ENCODE assay signal across 7 mouse cellular contexts in genomic region chr2:59159961-59160604, GRCm38 (mm10). TPM values are rescaled to one million over a fixed set of nuclear protein-coding genes. Genes with fewer than 3 reads are reported as not detected.
DNase-seq lines count a peak whose midpoint lies in the region; ATAC-seq and TF ChIP-seq lines count a peak whose summit lies in the region.

No protein-coding gene starts in this region.

- H3K4me2 ChIP-seq in lung, embryonic 14.5 days, result peak overlapping the region; percentile 76
- peak overlapping the region; percentile 81 for H3K4me2 ChIP-seq in heart, embryonic 13.5 days
- peak overlapping the region; percentile 77 for H3K4me2 ChIP-seq in neural tube, embryonic 12.5 days (replicated peaks)

- H3K36me3 ChIP-seq in lung, embryonic 14.5 days (ENCODE audit: insufficient read depth), result no peaks in the 10 kb centered on the region
- H3K36me3 ChIP-seq in heart, embryonic 13.5 days, result no peaks in the 10 kb centered on the region
- H3K36me3 ChIP-seq in neural tube, embryonic 12.5 days, result no peaks in the 10 kb centered on the region

- H3K4me3 ChIP-seq in lung, embryonic 14.5 days (ENCODE audit: low read depth, low read length), result peak overlapping the region; percentile 92
- H3K4me3 ChIP-seq in heart, embryonic 13.5 days, result peak overlapping the region; percentile 96
- H3K4me3 ChIP-seq in neural tube, embryonic 12.5 days, result peak overlapping the region; percentile 86

- ATAC-seq in lung, embryonic 14.5 days (ENCODE audit: insufficient read depth), result peak; percentile 9
- 0 out of 2 replicates have a peak, but pooled peaks have one; percentile 27 for ATAC-seq in heart, embryonic 13.5 days (ENCODE audit: extremely low read depth, insufficient number of reproducible peaks, low FRiP score, low TSS enrichment)
- peak; percentile 27 for ATAC-seq in neural tube, embryonic 12.5 days (ENCODE audit: low FRiP score, low read depth)

- peak; percentile 55 for DNase-seq in lung, embryonic 14.5 days
- no peak for DNase-seq in lung, adult 18-20 months
- peak; percentile 71 for DNase-seq in cerebellum, adult 9-11 months
- DNase-seq in kidney, postnatal 25 days, result peak; percentile 74 to 85
- no peak for DNase-seq in T-cell, adult 2 months (ENCODE audit: low spot score)

- H3K9me3 ChIP-seq in lung, embryonic 14.5 days (ENCODE audit: low read depth, low read length), result no peaks in the 10 kb centered on the region
- no peaks in the 10 kb centered on the region for H3K9me3 ChIP-seq in heart, embryonic 13.5 days
- H3K9me3 ChIP-seq in neural tube, embryonic 12.5 days, result no peaks in the 10 kb centered on the region

- no peaks in the 10 kb centered on the region for H3K27me3 ChIP-seq in lung, embryonic 14.5 days (ENCODE audit: insufficient read depth, low read length)
- H3K27me3 ChIP-seq in heart, embryonic 13.5 days (replicated peaks), result no peaks in the 10 kb centered on the region
- no peaks in the 10 kb centered on the region for H3K27me3 ChIP-seq in neural tube, embryonic 12.5 days (replicated peaks)

- WGBS in lung, embryonic 14.5 days, result under 1% methylated on average over 16 of the region's 16 CpGs
- 1% methylated on average over 16 of the region's 16 CpGs for WGBS in heart, embryonic 13.5 days
- WGBS in neural tube, embryonic 12.5 days, result under 1% methylated on average over 16 of the region's 16 CpGs

- H3K27ac ChIP-seq in lung, embryonic 14.5 days (ENCODE audit: low read depth), result no peak overlapping the region
- H3K27ac ChIP-seq in heart, embryonic 13.5 days (replicated peaks), result peak overlapping the region; percentile 24; the same call in 1 of the 2 replicates
- no peak overlapping the region for H3K27ac ChIP-seq in neural tube, embryonic 12.5 days

- peak overlapping the region; percentile 86; the same call in 1 of the 2 replicates for H3K9ac ChIP-seq in lung, embryonic 14.5 days
- peak overlapping the region; percentile 67 for H3K9ac ChIP-seq in heart, embryonic 13.5 days
- peak overlapping the region; percentile 42; the same call in 1 of the 2 replicates for H3K9ac ChIP-seq in neural tube, embryonic 12.5 days

- H3K4me1 ChIP-seq in lung, embryonic 14.5 days (ENCODE audit: insufficient read depth), result 0 out of 2 replicates have a peak, but pooled peaks cover 4% of the 10 kb centered on the region
- H3K4me1 ChIP-seq in heart, embryonic 13.5 days, result peaks cover 30% of the 10 kb centered on the region
- H3K4me1 ChIP-seq in neural tube, embryonic 12.5 days, result peaks cover 8% of the 10 kb centered on the region; the same call in 1 of the 2 replicates

- TF ChIP-seq CTCF in lung, embryonic 14.5 days (IDR thresholded peaks at IDR 0.05; ENCODE audit: low read depth), result no peak

RNA-seq across cellular contexts. Expression of gene Ccdc148, which starts 0.4 kb away (rescaled TPM):
- 0.95 and 1.1 TPM in 2 replicates for polyA plus RNA-seq in lung, embryonic 14.5 days (2014; fragmentation: Nextera tagmentation; extraction: Ambion mirVana)
- 0.88 and 0.89 TPM in 2 replicates for polyA plus RNA-seq in heart, embryonic 13.5 days (2015; fragmentation: Nextera tagmentation; extraction: Ambion mirVana)
- polyA plus RNA-seq in neural tube, embryonic 12.5 days (2016; fragmentation: Nextera tagmentation; extraction: Ambion mirVana), result 1.4 and 1.7 TPM in 2 replicates

RNA-seq across cellular contexts. Expression of gene Pkp4, which starts 0.6 kb away (rescaled TPM):
- polyA plus RNA-seq in lung, embryonic 14.5 days (2014; fragmentation: Nextera tagmentation; extraction: Ambion mirVana), result 32.4 and 34.8 TPM in 2 replicates
- 32.4 and 37.6 TPM in 2 replicates for polyA plus RNA-seq in heart, embryonic 13.5 days (2015; fragmentation: Nextera tagmentation; extraction: Ambion mirVana)
- 12.2 and 13.4 TPM in 2 replicates for polyA plus RNA-seq in neural tube, embryonic 12.5 days (2016; fragmentation: Nextera tagmentation; extraction: Ambion mirVana)

Comparison
In these comparisons a context has a peak if more than half of its experiments do, and no peak if none do; other contexts are left out.
1. DNase-seq: peak in lung, embryonic 14.5 days (single experiment), cerebellum, adult 9-11 months (single experiment) and kidney, postnatal 25 days (2 of 2); none in lung, adult 18-20 months (0 of 2) and T-cell, adult 2 months (single experiment).
2. Peak in every context shown above with its lines, with median percentiles within 50 percentile points of each other: ATAC-seq, H3K4me2 ChIP-seq, H3K4me3 ChIP-seq and H3K9ac ChIP-seq.